Mouse (Mus musculus) left cerebral cortex, adult 2 months (tissue): ENCODE measurements around the gene Cbl. TPM values are rescaled to one million over a fixed set of nuclear protein-coding genes. Genes with fewer than 3 reads are reported as not detected.

Source experiments
- DNase-seq, 2 experiments: peaks; one replicate each; pipeline ENCODE4 v3.0.0; 2021 to 2022; ENCODE audit warnings: low spot score in 2 of 2, mixed read lengths in 1 of 2; ENCODE audit errors: extremely low spot score in 1 of 2
- H3K27ac ChIP-seq: fragments of 200-600 bp; 2 replicates; pipeline ENCODE4 v1.8.1; 2022
- H3K4me3 ChIP-seq: fragments of 200-600 bp; 2 replicates; pipeline ENCODE4 v1.8.1; 2022
- CTCF ChIP-seq: fragments of 200-600 bp; IDR thresholded peaks from 2 replicates; pipeline ENCODE4 v1.8.1; 2022; ENCODE audit warnings: antibody characterized with exemption, mild to moderate bottlenecking, moderate library complexity
- intact Hi-C: fragments of 180-260 bp; cut with DNase I; formaldehyde crosslinking; loops from one replicate; pipeline ENCODE4 v1.15.1; 2025
- long read RNA-seq, 2 experiments: library from polyadenylated mRNA; stranded (forward); transcript quantifications; one replicate each; pipeline ENCODE4 v2.0.0; 2021; ENCODE audit warnings: borderline mapping rate in 2 of 2
- total RNA-seq, 2 experiments: library from RNA; stranded (reverse); gene quantifications; 2 replicates each; pipeline ENCODE4 v1.2.3; 2021

The Cbl gene
- 10 to 100 TPM; 59.5 to 66.3 TPM for total RNA-seq
- long read RNA-seq, experiment 1, partial matches to known transcripts = 1 of 1 reads
- long read RNA-seq, experiment 1, other reads (novel, unspliced or antisense) = 0 of 1 reads
- long read RNA-seq, experiment 2 = 0 reads

DNA sequence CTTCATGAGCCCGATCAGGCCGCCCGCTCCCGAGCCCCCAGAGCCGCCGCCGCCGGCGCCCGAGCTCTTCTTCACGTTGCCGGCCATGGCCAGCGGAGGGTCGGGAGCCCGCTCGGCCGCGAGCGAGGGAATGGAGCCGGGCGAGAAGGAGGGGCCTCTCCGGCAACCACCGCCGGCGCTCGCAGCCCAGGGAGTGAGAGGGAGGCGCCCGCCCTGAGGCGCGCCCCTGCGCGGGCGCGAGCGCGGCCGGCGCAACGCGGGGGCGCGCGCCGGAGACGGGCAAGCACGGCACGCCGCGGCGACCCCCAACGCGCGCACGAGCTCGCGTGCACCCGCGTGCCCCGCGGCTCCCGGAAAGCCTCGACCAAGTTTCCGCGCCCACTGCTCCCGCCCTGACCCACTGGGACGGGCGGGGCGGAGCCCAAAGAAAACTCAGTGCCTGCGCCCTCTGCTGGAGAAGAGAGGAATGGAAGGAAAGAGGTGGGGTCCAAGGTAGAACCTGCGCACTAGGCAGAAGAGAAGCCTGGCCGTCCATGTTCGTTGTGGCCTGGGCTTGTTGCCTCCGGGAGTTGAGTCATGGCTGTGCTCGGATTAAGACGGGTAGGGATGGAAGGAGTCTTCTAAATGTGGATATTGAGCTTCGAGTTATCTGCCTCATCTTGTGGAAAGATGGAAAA lies at the start of gene Cbl:
Cbl (minus strand) TSS at position 248 of the 677 bp plus-strand sequence.
- Histone ChIP-seq H3K4me3 (peak within 1 kb of the TSS; percentile 93), H3K27ac (peak within 1 kb of the TSS; percentile 97)
- intact Hi-C loops = loop anchor here (1.0 to 10.0 kb wide), 4 partner anchors 35 to 249 kb away; partner anchors contain the start of gene Nlrx1
- peak; percentile 98 for TF ChIP-seq CTCF
- peak; percentile 99 for DNase-seq

DNA sequence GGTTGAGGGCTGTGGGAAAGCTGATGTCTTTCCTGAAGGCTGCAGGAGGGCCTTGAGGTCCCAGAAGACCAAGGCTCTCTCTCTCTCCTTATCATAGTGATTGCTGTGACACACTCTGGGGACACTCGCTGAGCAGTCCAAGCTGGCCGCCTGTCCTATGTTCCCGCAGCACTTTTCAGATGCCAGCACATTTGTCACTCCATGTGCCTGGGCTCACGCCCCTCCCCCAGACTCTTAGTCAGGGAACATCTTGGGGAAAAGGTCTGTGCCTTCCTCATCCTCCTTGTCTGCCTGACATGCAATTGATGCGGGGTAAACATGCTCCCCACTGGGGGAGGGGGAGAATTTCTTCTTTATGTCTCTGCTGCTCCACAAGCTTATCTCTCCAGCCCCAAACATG lies 49.3 kb upstream of the Cbl start:
- TF ChIP-seq CTCF = no peak
- intact Hi-C loops = no loop called here

DNA sequence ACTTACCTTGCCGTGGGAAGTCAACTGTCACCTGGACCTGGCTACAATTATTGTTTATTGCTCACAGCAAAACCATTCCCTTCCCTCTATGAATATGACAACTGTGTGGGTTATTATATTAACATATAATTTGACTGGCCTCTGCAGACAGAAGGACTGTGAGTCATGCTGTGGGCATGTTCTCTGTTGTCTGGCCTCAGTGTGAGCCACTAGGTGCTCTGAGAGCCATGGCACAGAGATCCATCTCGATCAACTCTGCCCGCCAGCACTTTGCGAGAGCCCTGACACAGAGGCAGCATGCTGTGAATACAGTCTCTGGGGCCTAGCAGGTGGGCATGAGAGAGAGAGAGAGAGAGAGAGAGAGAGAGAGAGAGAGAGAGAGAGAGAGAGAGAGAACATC lies 36.1 kb upstream of the Cbl start:
- Histone ChIP-seq H3K4me3 (no peak overlapping the region), H3K27ac (no peak overlapping the region)
- TF ChIP-seq CTCF = no peak
- intact Hi-C loops = loop anchor here (2.0 kb wide), 1 partner anchor 35 kb away; the partner anchor contains the start of gene Cbl
- DNase-seq = no peak

More for the DNA sequence above, 49.3 kb upstream of the Cbl start:
- DNase-seq = no peak
- Histone ChIP-seq H3K4me3 (no peak overlapping the region), H3K27ac (no peak overlapping the region)

DNA sequence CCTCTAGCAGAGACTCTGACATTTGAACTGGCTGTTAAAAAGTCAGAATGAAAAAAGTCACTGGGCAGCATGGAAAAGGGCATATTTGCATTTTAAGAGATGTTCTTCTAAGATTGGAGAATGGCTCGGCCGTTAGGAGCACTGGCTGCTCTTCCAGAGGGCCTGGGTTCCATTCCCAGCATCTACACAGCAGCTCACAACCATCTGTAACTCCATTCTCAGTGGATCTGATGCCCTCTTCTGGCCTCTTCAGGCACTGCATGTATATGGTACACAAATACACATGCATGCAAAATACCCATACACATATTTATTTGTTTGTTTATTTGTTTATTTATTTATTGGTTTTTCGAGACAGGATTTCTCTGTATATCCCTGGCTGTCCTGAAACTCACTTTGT lies 35.2 kb upstream of the Cbl start:
- no peak overlapping the region for H3K27ac ChIP-seq
- DNase-seq = no peak
- TF ChIP-seq CTCF = peak; percentile 56
- intact Hi-C loops = loop anchor here (2.0 kb wide), 1 partner anchor 34 kb away; the partner anchor contains the start of gene Cbl
- H3K4me3 ChIP-seq = no peak overlapping the region

DNA sequence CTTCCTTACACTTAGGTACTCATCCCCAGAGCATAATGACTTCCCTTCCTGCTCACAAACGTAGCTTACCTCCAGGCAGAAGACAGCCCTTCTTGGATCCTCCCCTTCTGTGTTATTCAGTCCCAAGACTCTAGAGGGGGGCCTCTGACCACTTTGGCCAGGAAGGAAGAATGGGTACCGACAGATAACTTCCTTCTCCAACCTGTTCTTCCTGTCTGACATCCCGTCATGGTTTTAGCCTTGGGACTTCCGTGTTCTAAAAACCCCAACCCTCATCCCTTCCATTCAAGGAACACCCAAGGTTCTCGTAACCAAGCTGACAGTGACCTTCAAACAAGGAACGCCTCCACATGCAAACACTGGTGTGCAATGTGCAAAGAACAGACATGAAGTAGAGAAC lies 34.6 kb upstream of the Cbl start, which contains the start of gene Nlrx1:
Nlrx1 (minus strand) TSS at position 168 of the 400 bp plus-strand sequence.
- TF ChIP-seq CTCF = no peak
- intact Hi-C loops = loop anchor here (2.0 kb wide), 1 partner anchor 34 kb away; the partner anchor contains the start of gene Cbl

DNA sequence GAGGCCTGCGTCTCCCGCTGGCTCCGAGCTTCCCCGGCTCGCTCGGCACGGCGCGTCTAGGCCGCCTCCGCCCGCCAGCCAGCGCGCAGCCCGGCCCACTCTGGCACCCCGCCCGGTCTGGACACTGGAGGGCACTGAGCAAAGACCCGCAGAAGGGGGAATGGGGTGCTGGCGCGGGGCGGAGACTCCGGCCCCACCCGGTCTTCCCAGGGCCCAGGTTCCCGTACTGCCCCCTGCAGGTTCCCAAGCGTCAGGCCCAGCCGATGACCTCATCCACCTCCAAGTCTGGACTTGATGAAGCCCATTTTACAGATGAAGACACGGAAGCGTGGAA lies 34.1 kb upstream of the Cbl start:
- intact Hi-C loops = loop anchor here (2.0 kb wide), 1 partner anchor 33 kb away; the partner anchor contains the start of gene Cbl
- H3K4me3 ChIP-seq = peak overlapping the region; percentile 67
- peak; percentile 80 to 81 for DNase-seq
- peak overlapping the region; percentile 98 for H3K27ac ChIP-seq
- TF ChIP-seq CTCF = peak; percentile 74

More for the DNA sequence above, 34.6 kb upstream of the Cbl start, which contains the start of gene Nlrx1:
- H3K27ac ChIP-seq = peak within 1 kb of the TSS; percentile 98
- H3K4me3 ChIP-seq = peak within 1 kb of the TSS; percentile 67
- no peak for DNase-seq

DNA sequence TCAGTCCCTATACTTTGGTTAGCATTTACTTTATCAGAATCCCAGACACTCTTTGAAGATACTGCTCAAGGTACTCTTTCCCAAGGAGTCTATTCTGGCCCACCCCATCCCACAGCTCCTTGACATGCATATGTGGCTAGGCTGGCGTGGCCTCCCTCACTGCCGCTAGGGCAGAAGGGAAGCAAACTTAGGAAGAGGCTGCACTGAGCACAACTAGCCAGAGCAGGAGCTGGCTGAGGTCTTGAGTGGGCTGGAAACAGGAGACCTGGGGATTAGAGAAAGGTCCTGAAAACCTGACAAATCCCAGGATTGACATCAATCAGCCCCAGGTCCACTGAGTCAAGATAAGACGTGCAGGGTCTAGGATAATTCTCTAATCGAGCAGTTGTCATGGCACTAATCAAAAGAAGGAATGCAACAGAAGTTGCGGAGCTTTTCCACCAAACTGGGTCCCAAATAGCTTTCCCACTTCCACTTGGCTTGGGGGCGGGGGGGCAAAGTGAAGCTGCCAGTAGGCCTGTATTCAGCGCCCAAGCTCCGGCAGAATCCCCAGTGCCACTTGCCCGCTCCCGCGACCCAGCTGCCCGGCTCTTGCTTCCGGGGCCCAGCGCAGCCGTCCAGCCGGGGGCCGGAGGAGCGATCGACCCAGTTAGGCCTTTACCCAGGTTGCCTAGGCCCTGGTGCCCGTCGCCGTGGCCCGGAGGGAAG lies 33.6 kb upstream of the Cbl start:
- peak overlapping the region; percentile 67 for H3K4me3 ChIP-seq
- no peak for DNase-seq
- intact Hi-C loops = loop anchor here (1.0 to 2.0 kb wide), 2 partner anchors 27 to 33 kb away; partner anchors contain the start of genes Cbl and Ccdc153
- H3K27ac ChIP-seq = peak overlapping the region; percentile 98
- TF ChIP-seq CTCF = peak; percentile 21

DNA sequence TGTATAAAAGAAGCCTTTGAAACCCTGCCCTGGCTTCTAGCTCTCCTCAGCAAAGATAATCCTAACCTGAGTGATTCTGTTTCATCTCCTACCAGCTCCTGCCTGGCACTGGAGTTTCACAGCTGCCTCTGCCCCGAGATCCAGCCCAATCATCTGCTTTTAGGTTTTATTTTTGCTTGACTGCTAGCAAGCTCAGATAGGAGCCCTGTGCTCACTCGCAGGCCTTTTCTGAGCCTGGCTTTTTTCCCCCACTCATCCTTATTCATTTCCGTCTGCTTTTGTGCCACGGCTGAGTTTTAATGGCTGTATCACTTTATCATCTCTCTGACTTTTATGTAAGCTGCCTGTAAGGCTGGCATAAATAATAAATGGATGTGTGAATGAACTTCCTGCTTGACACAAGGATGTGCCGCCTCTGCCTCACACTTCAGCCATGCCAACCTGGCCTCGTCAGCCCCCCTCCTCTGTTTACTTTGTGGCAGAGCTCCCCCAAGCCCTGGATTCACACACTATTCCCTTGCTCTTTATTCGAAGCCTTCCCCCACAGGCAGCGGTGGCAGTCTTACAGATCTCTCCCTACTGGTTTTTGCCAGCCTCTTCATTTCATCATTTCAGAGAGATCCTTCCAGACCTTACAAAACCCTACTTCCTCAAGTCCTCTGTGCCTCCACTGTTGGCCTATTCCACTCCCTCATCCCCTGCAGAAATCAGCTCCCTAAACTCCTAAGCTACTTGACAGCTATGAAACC lies 32.8 kb upstream of the Cbl start:
- Histone ChIP-seq H3K27ac (peak overlapping the region; percentile 98), H3K4me3 (no peak overlapping the region)
- TF ChIP-seq CTCF = no peak
- intact Hi-C loops = loop anchor here (1.0 kb wide), 1 partner anchor 26 kb away; the partner anchor contains the start of gene Ccdc153
- peak; percentile 43 to 50 for DNase-seq

DNA sequence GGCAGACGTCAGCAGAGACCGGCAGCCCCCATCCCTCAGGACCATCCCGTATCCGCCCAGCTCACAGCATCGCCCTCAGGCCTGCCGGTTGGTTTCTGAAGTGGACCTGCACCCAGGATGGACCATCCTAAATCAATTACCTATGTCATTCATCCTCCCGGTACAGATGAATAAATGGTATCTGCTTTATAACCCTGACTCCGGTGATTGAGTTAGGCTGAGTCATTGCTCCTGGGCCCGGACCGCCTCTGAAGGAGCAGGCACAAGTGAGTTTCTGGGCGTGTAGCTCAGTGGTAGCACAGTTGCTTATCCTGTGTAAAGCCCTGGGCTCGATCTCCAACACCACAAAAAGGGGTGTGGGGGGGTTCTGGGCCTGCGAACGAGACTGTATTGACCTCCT lies 27.5 kb upstream of the Cbl start:
- intact Hi-C loops = no loop called here
- no peak for TF ChIP-seq CTCF
- no peak for DNase-seq

DNA sequence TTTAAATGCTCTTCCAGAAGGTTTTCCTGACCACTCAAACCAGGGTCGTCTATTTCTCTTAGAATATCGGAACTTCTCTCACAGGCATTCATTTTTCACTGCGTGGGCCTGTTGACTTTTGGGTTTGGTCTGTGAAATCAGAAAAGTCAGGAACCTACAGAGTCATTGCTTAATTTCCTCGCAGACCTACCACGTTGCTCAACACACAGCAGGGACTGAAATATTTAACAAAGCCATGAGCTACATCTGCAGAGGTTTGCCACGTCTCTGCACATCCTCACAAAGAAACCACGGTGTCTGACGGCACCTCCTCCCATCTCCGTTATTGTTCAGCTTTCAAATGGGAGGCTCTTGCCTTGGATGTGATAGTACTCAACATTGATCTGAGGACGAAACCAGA lies 25.2 kb upstream of the Cbl start:
- no peak for DNase-seq
- intact Hi-C loops = no loop called here
- no peak for TF ChIP-seq CTCF
- H3K27ac ChIP-seq = no peak overlapping the region
- H3K4me3 ChIP-seq = no peak overlapping the region

More for the DNA sequence above, 27.5 kb upstream of the Cbl start:
- Histone ChIP-seq H3K27ac (no peak overlapping the region), H3K4me3 (no peak overlapping the region)

DNA sequence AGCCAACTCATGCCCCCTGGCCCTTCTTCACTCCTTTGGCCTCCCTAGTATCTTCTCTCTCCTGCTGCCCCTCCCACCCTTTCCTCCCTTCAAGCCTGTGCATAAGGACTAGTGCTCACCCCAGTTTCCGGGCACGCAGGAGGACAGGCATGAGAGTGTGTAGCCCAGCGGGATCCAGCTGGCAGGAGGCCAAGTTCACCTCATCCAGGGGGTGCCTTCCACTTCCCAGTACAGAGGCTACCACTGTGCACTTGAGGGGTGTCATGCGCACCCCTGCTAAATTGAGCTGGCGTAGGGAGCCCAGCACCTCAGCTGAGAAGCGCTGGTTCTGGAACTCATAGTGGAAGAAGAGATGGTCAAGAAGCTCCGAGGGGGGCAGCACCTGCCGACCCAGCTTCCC lies 22.4 kb upstream of the Cbl start:
- Histone ChIP-seq H3K27ac (no peak overlapping the region), H3K4me3 (no peak overlapping the region)
- intact Hi-C loops = no loop called here
- TF ChIP-seq CTCF = no peak
- no peak for DNase-seq
